Mouse (Mus musculus) liver, embryonic 11.5 days (tissue): ENCODE data around the gene Spata48. TPM values are rescaled to one million over a fixed set of nuclear protein-coding genes. Genes with fewer than 3 reads are reported as not detected.
A peak's percentile ranks its signal among the peaks of the same experiment; 100 is the strongest.

Source experiments
- ATAC-seq: fragments of 200-750 bp; cut with Nextera tagmentation; replicated peaks from 2 replicates; pipeline ENCODE4 v1.8.0; 2017; ENCODE audit warnings: moderate number of reproducible peaks, mild to moderate bottlenecking, moderate TSS enrichment, moderate library complexity; ENCODE audit not compliant: low FRiP score
- DNase-seq: peaks from one replicate; pipeline ENCODE4 v3.0.0-alpha.2; 2017; ENCODE audit warnings: low spot score
- H3K27ac ChIP-seq: fragments of 300-500 bp; sonication (generic); 2 replicates; pipeline ENCODE4 v1.5.1; 2014; ENCODE audit warnings: mild to moderate bottlenecking, low read depth, low read length, control low read depth
- H3K27me3 ChIP-seq: fragments of 300-500 bp; sonication (generic); replicated peaks from 2 replicates; pipeline ENCODE4 v1.6.1; 2014; ENCODE audit warnings: low read length, mixed read lengths; ENCODE audit not compliant: control insufficient read depth, insufficient read depth
- H3K36me3 ChIP-seq: fragments of 300-500 bp; sonication (generic); 2 replicates; pipeline ENCODE4 v1.6.1; 2014; ENCODE audit warnings: mild to moderate bottlenecking, low read length, moderate library complexity, mixed read lengths; ENCODE audit not compliant: control insufficient read depth, insufficient read depth
- H3K4me1 ChIP-seq: fragments of 300-500 bp; sonication (generic); replicated peaks from 2 replicates; pipeline ENCODE4 v1.6.1; 2014; ENCODE audit warnings: low read length, mixed read lengths; ENCODE audit not compliant: control insufficient read depth, insufficient read depth
- H3K4me2 ChIP-seq: fragments of 300-500 bp; sonication (generic); 2 replicates; pipeline ENCODE4 v1.6.1; 2014; ENCODE audit warnings: mild to moderate bottlenecking, control low read depth, moderate library complexity
- H3K4me3 ChIP-seq: fragments of 300-500 bp; sonication (generic); 2 replicates; pipeline ENCODE4 v1.5.1; 2014; ENCODE audit warnings: low read depth, low read length, control low read depth
- H3K9ac ChIP-seq: fragments of 300-500 bp; sonication (generic); 2 replicates; pipeline ENCODE4 v1.6.1; 2014; ENCODE audit warnings: low read depth, low read length, control low read depth
- H3K9me3 ChIP-seq: fragments of 300-500 bp; sonication (generic); 2 replicates; pipeline ENCODE4 v1.6.1; 2016; ENCODE audit warnings: low read length, inconsistent platforms, mixed read lengths; ENCODE audit not compliant: control insufficient read depth
- WGBS: fragments of 180-500 bp; shearing (Covaris S2); extraction: QIAGEN DNeasy Blood & Tissue Kit; methylation state at CpG from one replicate; pipeline ENCODE4 v1.1.7; 2014; 5-methylcytosine and 5-hydroxymethylcytosine counted together
- polyA plus RNA-seq: library from polyadenylated mRNA; unstranded; fragments of >200 nt; fragmentation: Nextera tagmentation; extraction: Ambion mirVana; gene quantifications from 2 replicates; pipeline ENCODE4 v1.2.1, GENCODE M21; 2014

Spata48 gene
- polyA plus RNA-seq, 1 experiment from 2014 or later, result 0.69 TPM

DNA sequence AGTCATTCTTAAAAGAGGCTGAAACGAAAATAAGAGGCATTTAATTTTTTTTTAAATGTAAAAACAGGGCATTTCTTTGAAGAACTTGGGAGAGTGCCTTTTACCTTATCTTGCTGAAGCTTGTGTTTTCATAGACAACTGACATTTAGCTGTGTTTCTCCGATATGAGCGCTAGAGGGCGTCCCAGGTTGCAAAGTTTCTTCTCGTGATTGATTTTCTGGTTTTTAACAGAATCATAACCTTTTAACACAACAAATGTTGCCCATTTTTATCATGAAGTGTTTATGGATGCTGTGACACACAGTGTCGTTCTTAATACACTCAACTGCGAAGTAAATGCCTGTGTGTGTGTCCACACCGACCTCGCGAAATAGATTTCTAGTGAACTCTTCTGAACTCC is 38.0 kb downstream of the Spata48 start:
- Histone ChIP-seq H3K36me3 (no peaks in the 10 kb centered on the region), H3K4me1 (no peaks in the 10 kb centered on the region), H3K9me3 (no peaks in the 10 kb centered on the region), H3K27me3 (no peaks in the 10 kb centered on the region), H3K4me2 (no peak overlapping the region), H3K9ac (no peak overlapping the region), H3K27ac (no peak overlapping the region), H3K4me3 (no peak overlapping the region)
- WGBS, result 20% methylated on average over 10 of the region's 10 CpGs
- ATAC-seq, result no peak
- no peak for DNase-seq

DNA sequence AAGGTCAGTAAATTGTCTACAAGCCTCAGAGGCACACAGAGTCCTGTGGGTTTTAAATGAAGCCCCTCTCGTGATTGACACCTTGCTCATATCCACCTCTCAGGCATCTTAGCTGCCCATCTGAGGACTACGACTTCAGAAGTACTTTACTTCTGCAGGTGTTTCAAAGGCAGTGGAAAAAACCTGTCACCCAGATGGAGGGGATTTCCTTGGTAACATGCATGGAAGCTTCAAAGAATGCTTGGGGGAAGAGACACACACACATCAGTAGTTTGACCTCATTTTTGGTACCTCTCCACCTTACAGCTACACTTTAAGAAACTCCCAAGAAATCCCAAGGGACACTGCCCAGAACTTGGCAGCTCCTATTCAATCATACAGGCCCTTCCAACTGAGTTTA is 44.3 kb downstream of the Spata48 start:
- Histone ChIP-seq H3K4me1 (no peaks in the 10 kb centered on the region), H3K4me3 (no peak overlapping the region), H3K4me2 (no peak overlapping the region), H3K9ac (no peak overlapping the region), H3K9me3 (no peaks in the 10 kb centered on the region), H3K27ac (no peak overlapping the region), H3K27me3 (no peaks in the 10 kb centered on the region), H3K36me3 (no peaks in the 10 kb centered on the region)
- DNase-seq, result no peak
- WGBS, result 73% methylated on average over 2 of the region's 2 CpGs
- ATAC-seq, result no peak

- ATAC-seq (no peak), DNase-seq (no peak)
- H3K9me3 ChIP-seq, result no peaks in the 10 kb centered on the region
- no peaks in the 10 kb centered on the region for H3K27me3 ChIP-seq
- no peaks in the 10 kb centered on the region for H3K4me1 ChIP-seq
- H3K9ac ChIP-seq, result no peak overlapping the region
- H3K27ac ChIP-seq, result no peak overlapping the region
- no peak overlapping the region for H3K4me3 ChIP-seq
- 63% methylated on average over 2 of the region's 2 CpGs for WGBS
- no peak overlapping the region for H3K4me2 ChIP-seq
- H3K36me3 ChIP-seq, result no peaks in the 10 kb centered on the region
These were observed 47.5 kb downstream of the Spata48 start for GRCm38 (mm10) chr11:11509413-11509812.

DNA sequence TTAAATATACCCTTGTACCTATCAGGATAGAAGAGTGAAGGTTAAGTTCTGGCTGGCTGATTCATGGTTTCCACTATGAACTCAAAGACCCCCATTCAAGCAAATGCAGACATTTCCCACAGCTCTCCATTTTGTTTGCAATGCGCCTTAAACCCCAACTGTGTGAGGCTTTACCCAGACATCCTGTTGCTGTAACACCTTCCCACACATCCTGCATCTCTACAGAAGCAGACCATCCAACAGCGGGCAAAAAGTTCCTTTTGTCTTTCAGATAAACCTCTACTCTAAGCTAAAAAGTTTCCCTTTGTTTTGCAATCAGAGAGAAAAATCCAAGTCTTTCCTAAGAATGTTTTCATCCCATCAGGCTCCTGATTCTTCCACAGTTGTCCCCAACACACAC is 50.2 kb downstream of the Spata48 start:
- Histone ChIP-seq H3K27ac (no peak overlapping the region), H3K27me3 (no peaks in the 10 kb centered on the region), H3K4me3 (no peak overlapping the region), H3K4me2 (no peak overlapping the region), H3K9ac (no peak overlapping the region), H3K4me1 (no peaks in the 10 kb centered on the region), H3K36me3 (no peaks in the 10 kb centered on the region), H3K9me3 (no peaks in the 10 kb centered on the region)
- 44% methylated on average over 2 of the region's 2 CpGs for WGBS
- ATAC-seq, result no peak
- DNase-seq, result no peak

- peaks cover 5% of the 10 kb centered on the region; the same call in 1 of the 2 replicates for H3K4me1 ChIP-seq
- H3K4me2 ChIP-seq, result no peak overlapping the region
- DNase-seq, result no peak
- H3K27me3 ChIP-seq, result no peaks in the 10 kb centered on the region
- H3K4me3 ChIP-seq, result no peak overlapping the region
- H3K27ac ChIP-seq, result no peak overlapping the region
- no peaks in the 10 kb centered on the region for H3K36me3 ChIP-seq
- no peak overlapping the region for H3K9ac ChIP-seq
- no peaks in the 10 kb centered on the region for H3K9me3 ChIP-seq
- 42% methylated on average over 2 of the region's 2 CpGs for WGBS
- ATAC-seq, result no peak
These were observed 51.3 kb downstream of the Spata48 start for GRCm38 (mm10) chr11:11513008-11513799.

DNA sequence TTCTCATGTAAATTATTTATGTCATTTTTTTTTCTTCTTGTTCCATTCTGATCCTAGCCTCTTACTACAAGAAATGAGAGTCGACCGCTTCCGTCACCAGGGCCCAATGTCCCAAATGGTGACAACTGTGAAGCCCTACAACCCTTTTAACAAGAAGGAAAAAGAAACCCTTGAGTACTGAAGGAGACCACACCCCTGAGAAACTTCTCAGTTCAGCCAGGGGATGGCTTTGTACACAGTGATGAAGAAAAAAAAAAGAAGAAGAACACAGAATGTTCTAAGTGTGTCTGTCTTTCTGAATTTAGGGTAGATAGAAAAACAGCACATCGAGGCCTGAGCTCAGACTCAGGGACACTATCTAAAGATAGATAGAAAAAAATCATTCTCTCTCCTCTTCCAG is 53.0 kb downstream of the Spata48 start:
- ATAC-seq (no peak), DNase-seq (no peak)
- WGBS, result 92% methylated on average over 4 of the region's 4 CpGs
- H3K9me3 ChIP-seq, result no peaks in the 10 kb centered on the region
- no peaks in the 10 kb centered on the region for H3K36me3 ChIP-seq
- no peak overlapping the region for H3K27ac ChIP-seq
- H3K4me3 ChIP-seq, result no peak overlapping the region
- H3K27me3 ChIP-seq, result no peaks in the 10 kb centered on the region
- H3K9ac ChIP-seq, result no peak overlapping the region
- peaks cover 7% of the 10 kb centered on the region for H3K4me1 ChIP-seq
- H3K4me2 ChIP-seq, result no peak overlapping the region

DNA sequence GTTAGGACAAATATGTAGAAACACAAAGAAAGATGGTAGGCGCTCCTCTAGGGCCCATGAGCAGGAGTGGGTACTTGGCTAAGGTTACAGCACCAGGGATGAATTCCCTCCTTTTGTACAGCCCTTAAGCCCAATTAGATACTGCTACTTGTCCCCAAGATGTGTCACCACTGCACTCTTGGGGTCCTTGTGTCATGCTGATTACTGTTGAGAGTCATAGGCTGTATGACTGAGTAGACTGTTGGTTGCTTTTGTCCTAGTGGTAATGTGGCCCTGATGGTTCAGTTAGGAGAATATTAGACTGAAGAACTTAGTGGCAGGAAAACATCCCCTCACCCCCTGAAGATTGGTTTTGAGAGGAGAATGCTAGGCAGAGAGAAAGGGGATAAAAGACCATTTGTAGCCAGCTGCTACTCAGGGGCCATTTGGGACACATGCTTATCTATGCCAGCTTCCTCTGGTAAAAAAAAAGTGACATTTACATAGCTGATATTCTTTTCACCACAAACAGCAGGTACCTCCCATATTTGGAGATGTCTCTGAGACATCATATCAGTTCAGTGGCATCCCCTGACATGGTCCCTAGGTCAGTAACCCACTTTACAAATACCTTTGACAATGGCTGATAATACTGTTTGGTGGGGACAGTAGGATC is 56.0 kb downstream of the Spata48 start:
- peaks cover 11% of the 10 kb centered on the region for H3K4me1 ChIP-seq
- peak overlapping the region; percentile 81 for H3K27ac ChIP-seq
- no peak overlapping the region for H3K4me3 ChIP-seq
- H3K4me2 ChIP-seq, result 0 out of 2 replicates have a peak overlapping the region, but pooled peaks have one; percentile 8
- ATAC-seq (peak; percentile 77), DNase-seq (peak; percentile 36)
- no peaks in the 10 kb centered on the region for H3K36me3 ChIP-seq
- no peaks in the 10 kb centered on the region for H3K27me3 ChIP-seq
- whole genome bisulfite sequencing, result 90% methylated on average over 1 of the region's 1 CpGs
- H3K9me3 ChIP-seq, result no peaks in the 10 kb centered on the region
- no peak overlapping the region for H3K9ac ChIP-seq

GRCm38 (mm10) chr11:11519255-11520243 is 57.7 kb downstream of the Spata48 start:
- Histone ChIP-seq H3K4me1 (peaks cover 11% of the 10 kb centered on the region), H3K27ac (peak overlapping the region; percentile 34; the same call in 1 of the 2 replicates), H3K27me3 (no peaks in the 10 kb centered on the region), H3K9ac (no peak overlapping the region), H3K4me2 (no peak overlapping the region), H3K4me3 (no peak overlapping the region), H3K36me3 (no peaks in the 10 kb centered on the region), H3K9me3 (no peaks in the 10 kb centered on the region)
- no peak for DNase-seq
- 76% methylated on average over 10 of the region's 10 CpGs for WGBS
- ATAC-seq, result no peak
